Comparison of ENCODE assay signal across 23 mouse cellular contexts in the genomic region with DNA sequence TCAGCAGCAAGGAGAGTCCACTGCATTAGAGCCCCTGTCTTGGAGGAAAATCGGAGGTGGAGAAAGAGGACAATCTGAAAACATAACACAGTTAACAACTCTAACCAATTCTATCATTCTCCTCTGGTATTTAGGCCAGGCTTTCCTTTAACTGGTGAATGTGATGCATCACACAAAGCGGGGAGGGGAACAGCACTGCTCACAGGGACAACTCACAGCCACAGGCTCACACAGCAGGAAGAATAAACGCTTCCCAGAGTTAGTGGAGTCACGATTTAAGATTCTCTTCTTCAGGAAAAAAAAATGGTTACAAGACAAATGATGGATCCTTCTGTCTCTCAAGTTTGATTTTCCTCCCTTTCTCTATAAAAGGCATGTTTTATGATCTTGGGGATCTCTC.
DNase-seq lines count a peak whose midpoint lies in the region; ATAC-seq lines count a peak whose summit lies in the region.
"Had no signal": no experiment of that assay in that cellular context is flagged by ENCODE, and none has a peak within 500 bp of the region (broad histone marks: within the 10 kb centered on the region; RNA-seq: fewer than 3 reads in every experiment).

No protein-coding gene starts in this region.

- WGBS in heart, embryonic 12.5 days, result 48% methylated on average over 4 of the region's 4 CpGs

- no peak overlapping the region for H3K4me3 ChIP-seq in heart, embryonic 12.5 days
- H3K4me3 ChIP-seq: forebrain, embryonic 10.5 days; forebrain, embryonic 13.5 days; heart, adult 2 months; hindbrain, embryonic 10.5 days; hindbrain, embryonic 13.5 days; intestine, embryonic 15.5 days had no signal

- H3K27me3 ChIP-seq in heart, embryonic 12.5 days (replicated peaks), result no peaks in the 10 kb centered on the region
- H3K27me3 ChIP-seq: forebrain, embryonic 13.5 days; hindbrain, embryonic 13.5 days; intestine, embryonic 15.5 days had no signal

- no peaks in the 10 kb centered on the region for H3K36me3 ChIP-seq in heart, embryonic 12.5 days
- H3K36me3 ChIP-seq: forebrain, embryonic 10.5 days; hindbrain, embryonic 10.5 days; hindbrain, embryonic 13.5 days; intestine, embryonic 15.5 days had no signal

- H3K9me3 ChIP-seq in heart, embryonic 12.5 days (replicated peaks), result no peaks in the 10 kb centered on the region; the same call in 1 of the 2 replicates
- H3K9me3 ChIP-seq: forebrain, embryonic 13.5 days; hindbrain, embryonic 10.5 days; hindbrain, embryonic 13.5 days; intestine, embryonic 15.5 days had no signal

- no peak for DNase-seq in frontal cortex, postnatal 10 days (ENCODE audit: low spot score in 2 of 2)
- no peak for DNase-seq in heart, adult 11 months
- DNase-seq in right cerebral cortex, adult 18-20 months, result peak; percentile 61
- DNase-seq in right cerebral cortex, postnatal 25 days, result no peak
- no peak for DNase-seq in adrenal gland, postnatal 25 days
- DNase-seq: adrenal gland, adult 8-10 months; adrenal gland, postnatal 36 days; cerebellum, adult 11 months; cerebellum, adult 8-10 months; cerebellum, postnatal 10 days; cerebellum, postnatal 36 days; gastrocnemius, postnatal 25 days; heart, adult 2 months; heart, postnatal 36 days had no signal

- peak; percentile 76 for ATAC-seq in frontal cortex, adult (ENCODE audit: low TSS enrichment)
- ATAC-seq in heart, embryonic 12.5 days (ENCODE audit: insufficient number of reproducible peaks, low FRiP score), result no peak
- ATAC-seq: activated CD4-positive, CD25-positive, alpha-beta regulatory T cell, adult 4 months; forebrain, embryonic 13.5 days; forebrain, embryonic 16.5 days; intestine, embryonic 15.5 days had no signal

- H3K4me1 ChIP-seq in heart, embryonic 12.5 days (replicated peaks), result peaks cover 61% of the 10 kb centered on the region
- H3K4me1 ChIP-seq: forebrain, embryonic 13.5 days; hindbrain, embryonic 10.5 days; intestine, embryonic 15.5 days had no signal

- H3K4me2 ChIP-seq in heart, embryonic 12.5 days, result no peak overlapping the region
- H3K4me2 ChIP-seq: forebrain, embryonic 13.5 days; hindbrain, embryonic 13.5 days; intestine, embryonic 15.5 days had no signal

- peak overlapping the region; percentile 62; the same call in 1 of the 2 replicates for H3K27ac ChIP-seq in heart, embryonic 12.5 days (ENCODE audit: poor library complexity, severe bottlenecking)
- H3K27ac ChIP-seq: forebrain, embryonic 10.5 days; forebrain, embryonic 13.5 days; heart, adult 2 months; hindbrain, embryonic 10.5 days; hindbrain, embryonic 13.5 days; intestine, embryonic 15.5 days had no signal

- H3K9ac ChIP-seq in heart, embryonic 12.5 days, result no peak overlapping the region
- H3K9ac ChIP-seq: forebrain, embryonic 13.5 days; hindbrain, embryonic 13.5 days; intestine, embryonic 15.5 days had no signal
